10 mouse cellular contexts compared by ENCODE assay signal in the genomic region with DNA sequence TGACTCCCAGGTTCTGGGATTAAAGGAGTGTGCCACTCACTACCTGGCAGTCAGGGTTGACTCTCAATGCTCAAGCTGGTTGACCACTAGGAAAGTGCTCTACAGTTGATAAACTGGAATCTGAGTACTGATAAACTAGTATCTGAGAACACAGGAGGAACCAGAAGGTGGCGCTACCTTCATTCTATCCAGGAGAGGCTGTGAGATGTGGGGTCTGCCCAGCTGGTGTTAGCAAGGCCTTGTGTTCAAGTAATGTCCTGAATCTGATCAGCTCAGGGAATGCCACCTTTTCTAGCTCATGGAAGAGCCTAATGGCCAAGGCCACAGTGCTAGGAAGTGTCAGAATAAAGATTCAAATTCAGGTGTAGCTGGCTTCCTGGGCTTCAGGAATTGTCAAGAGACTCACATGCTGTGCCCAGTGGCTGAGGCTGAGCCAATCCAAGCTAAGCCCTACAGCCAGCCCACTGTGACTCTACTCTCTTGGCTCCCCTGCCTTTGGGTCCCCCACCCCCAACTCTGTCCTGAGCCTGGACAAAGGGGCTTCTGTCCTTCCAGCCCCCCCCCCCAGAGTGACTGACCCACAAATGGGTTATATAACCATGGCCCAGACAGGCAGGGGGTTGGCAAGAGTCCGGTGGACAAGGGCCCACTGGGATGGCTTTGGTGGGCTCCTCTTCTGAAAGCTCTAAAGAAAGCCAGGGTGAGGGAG. TPM values are rescaled to one million over a fixed set of nuclear protein-coding genes. Genes with fewer than 3 reads are reported as not detected.
DNase-seq lines count a peak whose midpoint lies in the region; ATAC-seq lines count a peak whose summit lies in the region.
"Had no signal": no experiment of that assay in that cellular context is flagged by ENCODE, and none has a peak within 500 bp of the region (broad histone marks: within the 10 kb centered on the region; RNA-seq: fewer than 3 reads in every experiment).

No protein-coding gene starts in this region.

- no peaks in the 10 kb centered on the region for H3K36me3 ChIP-seq in liver, embryonic 12.5 days

- H3K9ac ChIP-seq in liver, embryonic 12.5 days: no peak overlapping the region

- no peak for ATAC-seq in liver, embryonic 12.5 days
- ATAC-seq in megakaryocyte progenitor cell, adult 5-6 weeks (replicated peaks; ENCODE audit: poor library complexity): peak; percentile 85
- ATAC-seq in monocyte, adult 5-6 weeks (replicated peaks; ENCODE audit: insufficient number of reproducible peaks, low FRiP score, low TSS enrichment, poor library complexity, severe bottlenecking): no peak
- ATAC-seq: Patski had no signal

- no peaks in the 10 kb centered on the region for H3K9me3 ChIP-seq in liver, embryonic 12.5 days (replicated peaks)
- H3K9me3 ChIP-seq: neural tube, embryonic 12.5 days had no signal

- H3K4me1 ChIP-seq in liver, embryonic 12.5 days: no peaks in the 10 kb centered on the region

- H3K27ac ChIP-seq in liver, embryonic 12.5 days: no peak overlapping the region
- H3K27ac ChIP-seq: neural tube, embryonic 12.5 days had no signal

- 42% methylated on average over 2 of the region's 2 CpGs for WGBS in liver, embryonic 12.5 days (ENCODE audit: insufficient replicate concordance)

- H3K4me3 ChIP-seq in liver, embryonic 12.5 days: no peak overlapping the region
- H3K4me3 ChIP-seq: neural tube, embryonic 12.5 days had no signal

- H3K4me2 ChIP-seq in liver, embryonic 12.5 days: no peak overlapping the region
- H3K4me2 ChIP-seq: neural tube, embryonic 12.5 days had no signal

- peaks cover 40% of the 10 kb centered on the region for H3K27me3 ChIP-seq in liver, embryonic 12.5 days (replicated peaks)
- H3K27me3 ChIP-seq: neural tube, embryonic 12.5 days had no signal

- peak; percentile 47 to 69 for DNase-seq in adrenal gland, postnatal 36 days
- no peak for DNase-seq in adrenal gland, adult 18-20 months (ENCODE audit: low spot score in 2 of 2)
- DNase-seq in liver: peak; percentile 60
- peak; percentile 76 to 88 for DNase-seq in cerebellum, postnatal 14 days
- peak; percentile 70 for DNase-seq in induced T-regulatory cell, adult 2 months (ENCODE audit: low read depth)

RNA-seq across cellular contexts. Expression of a gene that starts 6.4 kb away (rescaled TPM):
- total RNA-seq in adrenal gland, postnatal 36 days (2021): 10 to 100 TPM; 14.7 to 25.7 TPM
- 10 to 100 TPM; 16.0 to 31.5 TPM for total RNA-seq in adrenal gland, adult 18-20 months (2021)
- 0.14 and 0.32 TPM in 2 replicates for polyA plus RNA-seq in liver, embryonic 12.5 days (2016; fragmentation: Nextera tagmentation; extraction: Ambion mirVana)
- not detected in 2 replicates for total RNA-seq in megakaryocyte progenitor cell, adult 5-6 weeks (2015)
- total RNA-seq in megakaryocyte progenitor cell, adult 5-6 weeks (2017): not detected in 2 replicates
- not detected in 3 replicates for total RNA-seq in monocyte, adult 5-6 weeks (2017)

RNA-seq across cellular contexts. Expression of a gene that starts 15.9 kb away (rescaled TPM):
- total RNA-seq in adrenal gland, postnatal 36 days (2021): 10 to 100 TPM; 22.8 to 24.3 TPM
- total RNA-seq in adrenal gland, adult 18-20 months (2021): 10 to 100 TPM; 24.6 to 26.5 TPM
- 17.2 and 19.4 TPM in 2 replicates for polyA plus RNA-seq in liver, embryonic 12.5 days (2016; fragmentation: Nextera tagmentation; extraction: Ambion mirVana)
- 9.2 TPM in 2 replicates for total RNA-seq in megakaryocyte progenitor cell, adult 5-6 weeks (2015)
- total RNA-seq in megakaryocyte progenitor cell, adult 5-6 weeks (2017): 14.9 and 28.9 TPM in 2 replicates
- total RNA-seq in monocyte, adult 5-6 weeks (2017): 8.4 to 19.3 TPM (median 11.2 TPM) in 3 replicates

RNA-seq across cellular contexts. Expression of a gene that starts 21.1 kb away (rescaled TPM):
- total RNA-seq in adrenal gland, postnatal 36 days (2021): under 1 TPM; 0.30 to 0.46 TPM
- total RNA-seq in adrenal gland, adult 18-20 months (2021): under 1 TPM; 0.42 to 0.53 TPM
- polyA plus RNA-seq in liver, embryonic 12.5 days (2016; fragmentation: Nextera tagmentation; extraction: Ambion mirVana): 0.18 TPM in 1 of 2 replicates, not detected in the other
- 0.35 and 0.81 TPM in 2 replicates for total RNA-seq in megakaryocyte progenitor cell, adult 5-6 weeks (2015)
- not detected in 2 replicates for total RNA-seq in megakaryocyte progenitor cell, adult 5-6 weeks (2017)
- 1.3 TPM in 1 of 3 replicates, not detected in the others for total RNA-seq in monocyte, adult 5-6 weeks (2017)

RNA-seq across cellular contexts. Expression of a gene that starts 24.6 kb away (rescaled TPM):
- total RNA-seq in adrenal gland, postnatal 36 days (2021): 10 to 100 TPM; 85.9 to 94.4 TPM
- total RNA-seq in adrenal gland, adult 18-20 months (2021): 10 to 100 TPM; 85.8 to 86.4 TPM
- 99.5 and 101 TPM in 2 replicates for polyA plus RNA-seq in liver, embryonic 12.5 days (2016; fragmentation: Nextera tagmentation; extraction: Ambion mirVana)
- total RNA-seq in megakaryocyte progenitor cell, adult 5-6 weeks (2015): 25.4 and 26.4 TPM in 2 replicates
- 16.6 and 21.5 TPM in 2 replicates for total RNA-seq in megakaryocyte progenitor cell, adult 5-6 weeks (2017)
- 8.4 to 10.1 TPM (median 9.1 TPM) in 3 replicates for total RNA-seq in monocyte, adult 5-6 weeks (2017)

RNA-seq across cellular contexts. Expression of a gene that starts 24.7 kb away (rescaled TPM):
- 10 to 100 TPM; 16.8 to 20.2 TPM for total RNA-seq in adrenal gland, postnatal 36 days (2021)
- 10 to 100 TPM; 21.9 to 23.1 TPM for total RNA-seq in adrenal gland, adult 18-20 months (2021)
- polyA plus RNA-seq in liver, embryonic 12.5 days (2016; fragmentation: Nextera tagmentation; extraction: Ambion mirVana): 19.2 and 20.7 TPM in 2 replicates
- 23.3 and 27.5 TPM in 2 replicates for total RNA-seq in megakaryocyte progenitor cell, adult 5-6 weeks (2015)
- total RNA-seq in megakaryocyte progenitor cell, adult 5-6 weeks (2017): 13.6 and 18.7 TPM in 2 replicates
- 26.9 to 32.5 TPM (median 29.5 TPM) in 3 replicates for total RNA-seq in monocyte, adult 5-6 weeks (2017)

Comparison
In these comparisons a context has a peak if more than half of its experiments do, and no peak if none do; other contexts are left out.
1. DNase-seq: peak in adrenal gland, postnatal 36 days (2 of 2), liver (single experiment), cerebellum, postnatal 14 days (2 of 2) and induced T-regulatory cell, adult 2 months (single experiment); none in adrenal gland, adult 18-20 months (0 of 2).
2. RNA of a gene that starts 6.4 kb away (total RNA-seq): 16.0 to 31.5 TPM in adrenal gland, adult 18-20 months and 14.7 to 25.7 TPM in adrenal gland, postnatal 36 days; not detected in megakaryocyte progenitor cell, adult 5-6 weeks and not detected in monocyte, adult 5-6 weeks; every median in the first group is over 10 times any median in the second.